Mouse (Mus musculus) spleen, postnatal 4 days (tissue): ENCODE results near the gene Atp6v1e2.

Source experiments
- DNase-seq, 2 experiments: peaks; one replicate each; pipeline ENCODE4 v3.0.0; 2022; ENCODE audit warnings: low spot score in 2 of 2

Atp6v1e2 gene

GRCm38 (mm10) chr17:86915540-86915939 is 32.2 kb downstream of the Atp6v1e2 start:
- no peak for DNase-seq

GRCm38 (mm10) chr17:86913003-86913607 is 34.6 kb downstream of the Atp6v1e2 start:
- peak in 1 of 2 experiments; percentile 6 for DNase-seq

DNA sequence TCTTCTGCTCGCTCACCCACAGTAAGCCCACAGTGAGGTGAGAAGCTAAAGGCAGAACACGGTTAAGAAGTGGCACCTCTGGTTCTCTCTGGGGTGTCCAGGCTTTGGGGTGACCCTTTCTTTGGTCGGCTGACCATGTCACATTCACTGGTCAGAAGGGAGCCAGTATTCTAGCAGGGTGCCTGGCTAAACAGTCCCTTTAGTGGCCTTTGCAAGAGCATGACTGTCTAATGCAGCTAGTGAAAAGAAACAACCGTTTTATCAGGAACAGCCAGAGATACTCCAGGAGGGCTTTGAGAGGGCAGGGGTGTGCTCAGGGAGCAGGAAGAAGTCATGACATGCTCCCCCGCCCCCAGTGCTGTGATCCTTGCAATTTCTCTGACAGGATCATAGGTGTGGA is 36.4 kb downstream of the Atp6v1e2 start:
- DNase-seq, result no peak

GRCm38 (mm10) chr17:86909733-86910495 is 37.8 kb downstream of the Atp6v1e2 start:
- peak in 1 of 2 experiments; percentile 53 for DNase-seq

DNA sequence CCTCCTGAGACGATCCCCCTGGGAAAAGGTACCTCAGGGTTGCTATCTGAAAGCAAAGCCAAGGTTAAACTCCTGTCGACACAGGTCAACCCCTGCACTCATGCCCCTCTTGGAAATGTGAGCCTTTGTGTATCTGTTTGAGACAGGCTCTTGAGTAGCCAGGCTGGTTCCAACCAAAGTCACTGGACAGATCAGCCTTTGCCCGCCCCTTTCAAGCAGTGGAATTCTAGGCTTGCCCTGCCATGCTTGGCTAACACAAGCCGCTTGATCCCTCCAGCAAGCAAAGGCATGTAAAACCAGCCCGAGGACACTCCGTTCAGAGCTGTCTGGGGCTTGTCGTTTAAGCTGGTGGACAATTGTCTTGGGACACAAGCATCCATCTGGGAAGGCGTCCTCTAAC is 39.4 kb downstream of the Atp6v1e2 start:
- DNase-seq, result peak in 1 of 2 experiments; percentile 5

GRCm38 (mm10) chr17:86907092-86907491 is 40.6 kb downstream of the Atp6v1e2 start:
- DNase-seq, result no peak

DNA sequence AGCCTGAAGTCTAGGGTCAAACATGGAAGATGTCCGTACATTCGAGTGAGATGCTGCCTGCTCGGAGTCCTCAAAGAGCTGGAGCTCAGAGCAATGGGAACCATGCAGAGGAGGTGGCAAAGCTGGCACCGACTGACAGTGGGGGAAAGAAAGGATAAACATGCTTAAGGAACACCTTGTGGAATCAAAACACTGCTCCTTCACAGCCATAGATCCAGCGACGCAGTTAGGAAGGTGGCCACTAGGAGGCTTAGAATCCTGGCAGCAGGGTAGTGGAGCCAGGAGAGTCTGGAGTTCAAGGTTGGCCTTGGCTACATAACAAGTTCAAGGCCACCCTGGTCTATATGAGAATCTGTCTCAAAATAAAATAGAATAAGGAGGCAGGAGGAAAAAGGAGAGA is 41.1 kb downstream of the Atp6v1e2 start:
- no peak for DNase-seq

DNA sequence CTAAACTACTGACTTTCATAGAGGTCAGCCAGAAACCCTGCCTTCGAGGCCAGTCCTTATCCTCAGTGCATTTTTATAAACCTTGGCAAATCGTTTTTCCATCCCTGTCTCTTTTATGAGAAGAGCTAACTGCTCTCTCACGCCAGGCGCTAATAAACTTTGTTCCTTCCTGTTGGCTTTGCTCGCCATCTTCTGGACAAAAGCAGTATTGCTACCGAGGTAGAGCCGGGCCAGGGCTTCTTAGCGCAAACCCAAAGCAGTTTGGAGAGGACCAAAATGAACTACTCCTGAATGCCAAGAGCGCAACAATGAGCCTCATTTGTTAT is 41.6 kb downstream of the Atp6v1e2 start:
- peak; percentile 58 to 85 for DNase-seq

DNA sequence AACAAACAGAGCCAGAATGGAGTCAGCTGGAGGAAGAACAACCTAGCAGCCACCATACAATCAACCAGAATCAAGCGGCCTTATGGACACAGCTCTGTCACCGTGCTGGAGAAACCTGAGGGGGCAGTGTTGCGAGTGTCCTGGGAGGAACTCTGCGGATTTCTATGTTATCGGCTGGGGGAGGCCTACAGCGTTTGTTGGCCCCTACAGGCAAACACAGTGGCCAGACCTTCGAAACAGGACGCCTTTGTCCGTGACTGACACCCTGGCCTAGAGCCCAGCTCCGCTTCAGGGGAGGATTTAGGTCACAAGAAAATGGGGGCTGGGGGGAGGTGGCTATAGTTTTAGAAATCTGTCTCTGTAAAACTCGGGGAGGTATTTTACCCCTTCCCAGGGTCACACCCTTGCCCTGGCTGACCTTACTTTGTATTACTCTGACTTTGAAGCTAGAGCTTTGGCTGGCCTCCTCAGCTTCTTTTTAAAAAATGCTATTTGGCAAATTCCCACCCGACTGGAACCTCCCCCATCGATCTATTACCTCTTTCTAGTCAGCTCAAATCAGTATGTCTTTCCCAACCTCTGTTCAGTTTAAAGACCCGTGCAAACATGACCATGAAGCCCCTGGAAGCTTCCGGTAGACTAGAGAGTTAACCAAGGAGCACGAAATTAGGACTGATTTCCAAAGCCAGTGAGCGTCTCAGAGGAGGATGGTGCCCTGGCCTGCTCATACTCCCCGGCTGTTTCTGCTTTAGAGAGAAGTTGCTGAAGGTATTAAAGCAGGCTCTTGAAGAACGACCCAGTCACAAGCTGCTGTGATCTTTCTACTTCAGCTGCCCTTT is 42.2 kb downstream of the Atp6v1e2 start:
- DNase-seq, result peak in 1 of 2 experiments; percentile 9

GRCm38 (mm10) chr17:86904206-86904605 is 43.5 kb downstream of the Atp6v1e2 start:
- DNase-seq, result no peak

GRCm38 (mm10) chr17:86903596-86903995 is 44.1 kb downstream of the Atp6v1e2 start:
- DNase-seq, result no peak

- DNase-seq, result no peak
These were observed 45.2 kb downstream of the Atp6v1e2 start for GRCm38 (mm10) chr17:86902399-86903067.

DNA sequence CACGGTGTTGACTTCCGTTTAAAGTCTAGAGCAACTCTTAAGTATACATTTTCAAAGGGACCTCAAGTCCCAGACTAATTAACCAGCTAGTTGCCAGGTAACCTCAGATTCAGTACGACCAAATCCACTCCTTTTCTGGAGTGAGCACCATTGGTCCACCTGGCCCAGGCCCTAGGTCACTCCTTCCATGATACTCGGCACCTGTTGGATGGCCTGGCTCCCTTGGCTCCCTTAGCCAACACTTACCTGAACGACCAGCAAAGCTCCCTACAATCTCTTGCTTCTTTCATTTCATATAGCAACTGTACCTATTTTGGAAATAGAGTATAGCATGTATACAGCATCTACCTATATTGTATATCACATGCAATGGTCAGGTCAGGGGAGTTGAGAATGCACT is 47.1 kb downstream of the Atp6v1e2 start:
- peak in 1 of 2 experiments; percentile 38 for DNase-seq

- peak in 1 of 2 experiments; percentile 40 for DNase-seq
These were observed 47.9 kb downstream of the Atp6v1e2 start for GRCm38 (mm10) chr17:86899821-86900220.

GRCm38 (mm10) chr17:86897486-86898165 is 50.1 kb downstream of the Atp6v1e2 start:
- DNase-seq, result no peak

DNA sequence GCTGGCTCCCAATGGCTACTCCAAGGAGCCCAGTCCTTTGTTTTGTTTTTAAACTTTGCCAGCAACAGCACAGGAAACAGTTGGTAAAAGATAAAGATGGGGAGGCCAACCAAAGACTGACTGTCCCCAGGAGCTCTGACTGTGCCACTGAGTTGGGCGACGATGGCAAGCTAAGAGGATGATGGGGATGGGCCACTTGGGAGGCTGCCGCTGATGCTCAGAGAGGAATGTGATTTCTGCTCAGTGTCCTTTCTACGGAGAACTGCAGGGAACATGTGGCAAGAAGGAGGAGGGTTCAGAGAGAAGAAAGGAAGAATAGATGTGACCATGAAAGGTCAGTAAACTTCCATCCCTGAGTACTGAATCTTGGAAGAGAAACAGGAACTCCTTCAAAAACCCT is 52.5 kb downstream of the Atp6v1e2 start:
- DNase-seq, result no peak
